Mouse (Mus musculus): ENCODE results near the gene Atxn10. TPM values are rescaled to one million over a fixed set of nuclear protein-coding genes. Genes with fewer than 3 reads are reported as not detected.

The Atxn10 gene
- total RNA-seq, 1 experiment from 2014 or later = 131 TPM

GRCm38 (mm10) chr15:85477584-85477983, 141.5 kb downstream of the Atxn10 start:
- DNase-seq = peak; percentile 78

GRCm38 (mm10) chr15:85479365-85479764, 143.3 kb downstream of the Atxn10 start:
- DNase-seq = no peak

GRCm38 (mm10) chr15:85479919-85480318, 143.9 kb downstream of the Atxn10 start:
- no peak for DNase-seq

- peak; percentile 12 for DNase-seq
Observed at GRCm38 (mm10) chr15:85480630-85481029, 144.6 kb downstream of the Atxn10 start.

GRCm38 (mm10) chr15:85488900-85489299, 152.9 kb downstream of the Atxn10 start:
- no peak for DNase-seq

GRCm38 (mm10) chr15:85489751-85490150, 153.7 kb downstream of the Atxn10 start:
- no peak for DNase-seq

GRCm38 (mm10) chr15:85494163-85494621, 158.1 kb downstream of the Atxn10 start:
- no peak for DNase-seq

- DNase-seq = no peak
Observed at GRCm38 (mm10) chr15:85497548-85497947, 161.5 kb downstream of the Atxn10 start.

- no peak for DNase-seq
Observed at GRCm38 (mm10) chr15:85497981-85498475, 162.0 kb downstream of the Atxn10 start.

GRCm38 (mm10) chr15:85500267-85500666, 164.2 kb downstream of the Atxn10 start:
- DNase-seq = no peak

GRCm38 (mm10) chr15:85503127-85503526, 167.1 kb downstream of the Atxn10 start, which contains the start of gene 7530416G11Rik:
7530416G11Rik (minus strand) TSS chr15:85503227.
- DNase-seq = no peak

GRCm38 (mm10) chr15:85505118-85505925, 169.3 kb downstream of the Atxn10 start:
- DNase-seq = peak; percentile 64

GRCm38 (mm10) chr15:85506680-85507079, 170.6 kb downstream of the Atxn10 start:
- no peak for DNase-seq

- DNase-seq = no peak
Observed at GRCm38 (mm10) chr15:85507370-85508014, 171.4 kb downstream of the Atxn10 start.

Other genes with a start within 250 kb of the Atxn10 start
- not detected in 2 replicates for gene Smc1b, start 204.3 kb upstream of the Atxn10 start, total RNA-seq (2021)
- not detected in 2 replicates for gene Ribc2, start 204.2 kb upstream of the Atxn10 start, total RNA-seq (2021)
- gene Fbln1, start 130.3 kb upstream of the Atxn10 start, total RNA-seq (2021) = 33.0 and 37.1 TPM in 2 replicates
- not detected in 2 replicates for gene 7530416G11Rik, start 167.0 kb downstream of the Atxn10 start, total RNA-seq (2021)
- gene Wnt7b, start 246.2 kb downstream of the Atxn10 start, total RNA-seq (2021) = 0.55 and 1.2 TPM in 2 replicates

All from adrenal gland, postnatal 25 days (tissue).